Mouse (Mus musculus): ENCODE data around the gene Lrrc23. TPM values are rescaled to one million over a fixed set of nuclear protein-coding genes. Genes with fewer than 3 reads are reported as not detected.
"Not testable (repeated sequence)": the region's sequence is repeated elsewhere in the genome, so short reads cannot be mapped to it uniquely, and the experiment has no call there.

The Lrrc23 gene
- polyA plus RNA-seq, 1 experiment from 2014 or later = 2.3 TPM

- Histone ChIP-seq H3K9ac (replicated peaks) (no peak overlapping the region), H3K4me1 (peaks cover 36% of the 10 kb centered on the region), H3K4me3 (no peak overlapping the region)
These were observed 27.1 kb upstream of the Lrrc23 start for GRCm38 (mm10) chr6:124806446-124807140.

GRCm38 (mm10) chr6:124805341-124806321, 26.1 kb upstream of the Lrrc23 start:
- no peaks in the 10 kb centered on the region for H3K9me3 ChIP-seq
- 0 out of 2 replicates have a peak, but pooled peaks cover 3% of the 10 kb centered on the region for H3K27me3 ChIP-seq
- ATAC-seq (ENCODE audit: low FRiP score, low read depth) = peak; percentile 80
- WGBS = 2% methylated on average over 34 of the region's 34 CpGs
- H3K4me1 ChIP-seq = peaks cover 36% of the 10 kb centered on the region
- peaks cover 5% of the 10 kb centered on the region; the same call in 1 of the 2 replicates for H3K36me3 ChIP-seq
- peak overlapping the region; percentile 75 for H3K27ac ChIP-seq (replicated peaks)
- peak overlapping the region; percentile 39 for H3K4me3 ChIP-seq
- H3K9ac ChIP-seq (replicated peaks) = peak overlapping the region; percentile 44; the same call in 1 of the 2 replicates
- H3K4me2 ChIP-seq (replicated peaks) = peak overlapping the region; percentile 71

More at GRCm38 (mm10) chr6:124806446-124807140, 27.1 kb upstream of the Lrrc23 start:
- Histone ChIP-seq H3K36me3 (peaks cover 13% of the 10 kb centered on the region), H3K4me2 (replicated peaks) (peak overlapping the region; percentile 71), H3K27ac (replicated peaks) (peak overlapping the region; percentile 75), H3K9me3 (no peaks in the 10 kb centered on the region), H3K27me3 (0 out of 2 replicates have a peak, but pooled peaks cover 3% of the 10 kb centered on the region)
- 77% methylated on average over 7 of the region's 7 CpGs for WGBS
- ATAC-seq (ENCODE audit: low FRiP score, low read depth) = no peak

GRCm38 (mm10) chr6:124804341-124804740, 24.8 kb upstream of the Lrrc23 start:
- WGBS = 93% methylated on average over 3 of the region's 3 CpGs
- Histone ChIP-seq H3K4me3 (no peak overlapping the region), H3K4me1 (peaks cover 26% of the 10 kb centered on the region), H3K27me3 (0 out of 2 replicates have a peak, but pooled peaks cover 3% of the 10 kb centered on the region), H3K9ac (replicated peaks) (no peak overlapping the region), H3K27ac (replicated peaks) (no peak overlapping the region), H3K9me3 (no peaks in the 10 kb centered on the region), H3K36me3 (no peaks in the 10 kb centered on the region), H3K4me2 (replicated peaks) (no peak overlapping the region)
- ATAC-seq (ENCODE audit: low FRiP score, low read depth) = no peak

GRCm38 (mm10) chr6:124803691-124804090, 24.2 kb upstream of the Lrrc23 start:
- not testable (repeated sequence) for ATAC-seq (ENCODE audit: low FRiP score, low read depth); H3K36me3 ChIP-seq
- 95% methylated on average over 4 of the region's 4 CpGs for WGBS

GRCm38 (mm10) chr6:124803061-124803460, 23.5 kb upstream of the Lrrc23 start:
- H3K4me2 ChIP-seq (replicated peaks) = no peak overlapping the region
- no peak overlapping the region for H3K4me3 ChIP-seq
- 0 out of 2 replicates have a peak, but pooled peaks cover 3% of the 10 kb centered on the region for H3K27me3 ChIP-seq
- H3K36me3 ChIP-seq = no peaks in the 10 kb centered on the region
- no peak for ATAC-seq (ENCODE audit: low FRiP score, low read depth)
- no peak overlapping the region for H3K27ac ChIP-seq (replicated peaks)
- H3K9ac ChIP-seq (replicated peaks) = no peak overlapping the region
- 83% methylated on average over 3 of the region's 3 CpGs for WGBS
- H3K9me3 ChIP-seq = no peaks in the 10 kb centered on the region
- peaks cover 13% of the 10 kb centered on the region for H3K4me1 ChIP-seq

More at GRCm38 (mm10) chr6:124803691-124804090, 24.2 kb upstream of the Lrrc23 start:
- peaks cover 19% of the 10 kb centered on the region for H3K4me1 ChIP-seq
- H3K4me3 ChIP-seq; H3K4me2 ChIP-seq (replicated peaks); H3K9ac ChIP-seq (replicated peaks); H3K27ac ChIP-seq (replicated peaks); H3K27me3 ChIP-seq; H3K9me3 ChIP-seq: not testable (repeated sequence)

GRCm38 (mm10) chr6:124802400-124802799, 22.9 kb upstream of the Lrrc23 start:
- ATAC-seq (ENCODE audit: low FRiP score, low read depth); H3K27me3 ChIP-seq; H3K27ac ChIP-seq (replicated peaks); H3K4me2 ChIP-seq (replicated peaks); H3K9ac ChIP-seq (replicated peaks); H3K4me3 ChIP-seq; H3K36me3 ChIP-seq; H3K9me3 ChIP-seq: not testable (repeated sequence)
- WGBS = 21% methylated on average over 5 of the region's 9 CpGs
- peaks cover 12% of the 10 kb centered on the region for H3K4me1 ChIP-seq

- Histone ChIP-seq H3K36me3 (no peaks in the 10 kb centered on the region), H3K9ac (replicated peaks) (no peak overlapping the region), H3K27me3 (no peaks in the 10 kb centered on the region), H3K4me1 (no peaks in the 10 kb centered on the region), H3K4me2 (replicated peaks) (no peak overlapping the region), H3K9me3 (no peaks in the 10 kb centered on the region), H3K4me3 (no peak overlapping the region), H3K27ac (replicated peaks) (no peak overlapping the region)
- WGBS = 83% methylated on average over 2 of the region's 2 CpGs
- no peak for ATAC-seq (ENCODE audit: low FRiP score, low read depth)
These were observed 16.7 kb upstream of the Lrrc23 start for GRCm38 (mm10) chr6:124796200-124796599.

GRCm38 (mm10) chr6:124795781-124796180, 16.3 kb upstream of the Lrrc23 start:
- H3K27me3 ChIP-seq = no peaks in the 10 kb centered on the region
- no peaks in the 10 kb centered on the region for H3K4me1 ChIP-seq
- 76% methylated on average over 4 of the region's 4 CpGs for WGBS
- no peaks in the 10 kb centered on the region for H3K36me3 ChIP-seq
- no peak for ATAC-seq (ENCODE audit: low FRiP score, low read depth)
- H3K9me3 ChIP-seq = no peaks in the 10 kb centered on the region
- no peak overlapping the region for H3K4me2 ChIP-seq (replicated peaks)
- H3K9ac ChIP-seq (replicated peaks) = no peak overlapping the region
- H3K27ac ChIP-seq (replicated peaks) = no peak overlapping the region
- no peak overlapping the region for H3K4me3 ChIP-seq

GRCm38 (mm10) chr6:124791911-124792310, 12.4 kb upstream of the Lrrc23 start:
- Histone ChIP-seq H3K9me3 (no peaks in the 10 kb centered on the region), H3K36me3 (no peaks in the 10 kb centered on the region), H3K4me1 (no peaks in the 10 kb centered on the region), H3K27me3 (no peaks in the 10 kb centered on the region), H3K27ac (replicated peaks) (no peak overlapping the region), H3K9ac (replicated peaks) (no peak overlapping the region), H3K4me3 (no peak overlapping the region), H3K4me2 (replicated peaks) (no peak overlapping the region)
- no peak for ATAC-seq (ENCODE audit: low FRiP score, low read depth)
- WGBS = 86% methylated on average over 3 of the region's 3 CpGs

- WGBS = 75% methylated on average over 4 of the region's 4 CpGs
- H3K27ac ChIP-seq (replicated peaks) = no peak overlapping the region
- no peaks in the 10 kb centered on the region for H3K27me3 ChIP-seq
- no peaks in the 10 kb centered on the region for H3K4me1 ChIP-seq
- ATAC-seq (ENCODE audit: low FRiP score, low read depth) = no peak
- no peak overlapping the region for H3K4me3 ChIP-seq
- no peaks in the 10 kb centered on the region for H3K9me3 ChIP-seq
- no peak overlapping the region for H3K4me2 ChIP-seq (replicated peaks)
- H3K36me3 ChIP-seq = no peaks in the 10 kb centered on the region
- H3K9ac ChIP-seq (replicated peaks) = no peak overlapping the region
These were observed 10.6 kb upstream of the Lrrc23 start for GRCm38 (mm10) chr6:124790121-124790520.

GRCm38 (mm10) chr6:124789519-124789918, 10.0 kb upstream of the Lrrc23 start:
- WGBS = 79% methylated on average over 4 of the region's 4 CpGs

GRCm38 (mm10) chr6:124787722-124788121, 8.2 kb upstream of the Lrrc23 start:
- Histone ChIP-seq H3K27ac (replicated peaks) (no peak overlapping the region), H3K4me1 (no peaks in the 10 kb centered on the region), H3K9me3 (no peaks in the 10 kb centered on the region), H3K4me3 (no peak overlapping the region), H3K27me3 (no peaks in the 10 kb centered on the region), H3K36me3 (no peaks in the 10 kb centered on the region), H3K9ac (replicated peaks) (no peak overlapping the region), H3K4me2 (replicated peaks) (no peak overlapping the region)
- 81% methylated on average over 10 of the region's 10 CpGs for WGBS
- ATAC-seq (ENCODE audit: low FRiP score, low read depth) = no peak

More at GRCm38 (mm10) chr6:124789519-124789918, 10.0 kb upstream of the Lrrc23 start:
- no peak overlapping the region for H3K9ac ChIP-seq (replicated peaks)
- H3K27me3 ChIP-seq = no peaks in the 10 kb centered on the region
- H3K4me1 ChIP-seq = no peaks in the 10 kb centered on the region
- no peak overlapping the region for H3K27ac ChIP-seq (replicated peaks)
- no peak overlapping the region for H3K4me3 ChIP-seq
- no peak for ATAC-seq (ENCODE audit: low FRiP score, low read depth)
- H3K4me2 ChIP-seq (replicated peaks) = no peak overlapping the region
- H3K36me3 ChIP-seq = no peaks in the 10 kb centered on the region
- H3K9me3 ChIP-seq = no peaks in the 10 kb centered on the region

All from midbrain, embryonic 12.5 days (tissue).